Mouse (Mus musculus) MEL (cell line): ENCODE measurements around the gene Atg14. TPM values are rescaled to one million over a fixed set of nuclear protein-coding genes. Genes with fewer than 3 reads are reported as not detected.

Experiments
- DNase-seq: peaks from one replicate; pipeline ENCODE4 v3.0.0; 2011; ENCODE audit warnings: low read depth, low spot score
- H3K27ac ChIP-seq: 2 replicates; pipeline ENCODE4 v1.5.1; 2012; ENCODE audit warnings: low read depth, mild to moderate bottlenecking, control low read depth, low read length, moderate library complexity; ENCODE audit not compliant: control insufficient read depth
- H3K27me3 ChIP-seq, 2 experiments: fragments of 150-350 bp in 1 of 2; sonication (generic) in 1 of 2; 2 replicates each; pipeline ENCODE4 v1.6.1; 2012; ENCODE audit warnings: low read length in 2 of 2, mild to moderate bottlenecking in 2 of 2, improper control_type of control experiment in 1 of 2, moderate library complexity in 1 of 2; ENCODE audit not compliant: insufficient read depth in 2 of 2, control insufficient read depth in 1 of 2
- H3K36me3 ChIP-seq, 2 experiments: 2 replicates each; pipeline ENCODE4 v1.6.1; 2012 to 2014; ENCODE audit warnings: low read length in 2 of 2, improper control_type of control experiment in 1 of 2, inconsistent platforms in 1 of 2, mild to moderate bottlenecking in 1 of 2; ENCODE audit not compliant: insufficient read depth in 2 of 2, control insufficient read depth in 1 of 2
- H3K4me1 ChIP-seq, 2 experiments: fragments of 150-350 bp in 1 of 2; sonication (generic) in 1 of 2; 2 replicates each; pipeline ENCODE4 v1.6.1; 2012; ENCODE audit warnings: low read length in 2 of 2, improper control_type of control experiment in 1 of 2, mild to moderate bottlenecking in 1 of 2; ENCODE audit not compliant: insufficient read depth in 2 of 2, control insufficient read depth in 1 of 2
- H3K4me3 ChIP-seq, 2 experiments: fragments of 150-350 bp in 1 of 2; sonication (generic) in 1 of 2; 2 replicates each; pipeline ENCODE4 v1.5.1; 2012; ENCODE audit warnings: low read depth in 2 of 2, low read length in 2 of 2, mild to moderate bottlenecking in 2 of 2, moderate library complexity in 2 of 2, control low read depth in 1 of 2, improper control_type of control experiment in 1 of 2; ENCODE audit not compliant: control insufficient read depth in 1 of 2, insufficient read depth in 1 of 2
- H3K79me2 ChIP-seq: 2 replicates; pipeline ENCODE4 v1.6.1; 2012; ENCODE audit warnings: mild to moderate bottlenecking, low read length, moderate library complexity; ENCODE audit not compliant: control insufficient read depth, poor library complexity, insufficient read depth
- H3K9ac ChIP-seq: 2 replicates; pipeline ENCODE4 v1.6.1; 2012; ENCODE audit warnings: low read depth, mild to moderate bottlenecking, control low read depth, low read length, moderate library complexity; ENCODE audit not compliant: control insufficient read depth, poor library complexity, severe bottlenecking
- H3K9me3 ChIP-seq: fragments of 150-350 bp; sonication (generic); replicated peaks from 2 replicates; pipeline ENCODE4 v1.6.1; 2012; ENCODE audit warnings: mild to moderate bottlenecking, low read length, improper control_type of control experiment, moderate library complexity; ENCODE audit not compliant: insufficient read depth
- CHD2 ChIP-seq: IDR thresholded peaks from 2 replicates; pipeline ENCODE4 v1.6.1; 2011; ENCODE audit warnings: low read length, improper control_type of control experiment
- E2F4 ChIP-seq: IDR thresholded peaks from 2 replicates; pipeline ENCODE4 v1.6.1; 2011; ENCODE audit warnings: low read depth, low read length, improper control_type of control experiment, borderline replicate concordance
- GABPA ChIP-seq: IDR thresholded peaks from 2 replicates; pipeline ENCODE4 v1.6.1; 2012; ENCODE audit warnings: low read depth, mild to moderate bottlenecking, inconsistent platforms, low read length, improper control_type of control experiment, moderate library complexity
- JUND ChIP-seq: IDR thresholded peaks from 2 replicates; pipeline ENCODE4 v1.6.1; 2011; ENCODE audit warnings: low read depth, mild to moderate bottlenecking, improper control_type of control experiment, low read length
- KAT2A ChIP-seq: conservative IDR thresholded peaks from 2 replicates; pipeline ENCODE4 v1.6.1; 2012; ENCODE audit warnings: low read depth, low read length, improper control_type of control experiment, inconsistent platforms
- MAX ChIP-seq: IDR thresholded peaks from 2 replicates; pipeline ENCODE4 v1.6.1; 2011; ENCODE audit warnings: low read length, improper control_type of control experiment
- MAZ ChIP-seq: IDR thresholded peaks from 2 replicates; pipeline ENCODE4 v1.6.1; 2012; ENCODE audit warnings: low read depth, mild to moderate bottlenecking, inconsistent platforms, low read length, improper control_type of control experiment
- MEF2A ChIP-seq: IDR thresholded peaks from 2 replicates; pipeline ENCODE4 v1.6.1; 2014; ENCODE audit warnings: low read depth, mild to moderate bottlenecking, inconsistent platforms, low read length, improper control_type of control experiment; ENCODE audit not compliant: poor library complexity, insufficient replicate concordance, severe bottlenecking; ENCODE audit errors: extremely low read depth
- MXI1 ChIP-seq: IDR thresholded peaks from 2 replicates; pipeline ENCODE4 v1.6.1; 2011; ENCODE audit warnings: mild to moderate bottlenecking, low read depth, low read length, improper control_type of control experiment
- MYB ChIP-seq: IDR thresholded peaks from 2 replicates; pipeline ENCODE4 v1.6.1; 2011; ENCODE audit warnings: mild to moderate bottlenecking, low read depth, low read length, improper control_type of control experiment
- MYC ChIP-seq: IDR thresholded peaks from 2 replicates; pipeline ENCODE4 v1.6.1; 2011; ENCODE audit warnings: low read depth, mild to moderate bottlenecking, low read length, improper control_type of control experiment, moderate library complexity
- NELFE ChIP-seq: IDR thresholded peaks from 2 replicates; pipeline ENCODE4 v1.6.1; 2011; ENCODE audit warnings: low read depth, low read length, improper control_type of control experiment
- NRF1 ChIP-seq: IDR thresholded peaks from 2 replicates; pipeline ENCODE4 v1.6.1; 2014; ENCODE audit warnings: low read depth, mild to moderate bottlenecking, inconsistent platforms, low read length, improper control_type of control experiment, moderate library complexity; ENCODE audit not compliant: poor library complexity, insufficient read depth, severe bottlenecking
- POLR2A ChIP-seq, 2 experiments: IDR thresholded peaks; 2 replicates each; pipeline ENCODE4 v1.6.1; 2011 to 2012; ENCODE audit warnings: low read length in 2 of 2, mild to moderate bottlenecking in 2 of 2, control low read depth in 1 of 2, improper control_type of control experiment in 1 of 2, low read depth in 1 of 2, moderate library complexity in 1 of 2; ENCODE audit not compliant: control insufficient read depth in 1 of 2, insufficient read depth in 1 of 2, poor library complexity in 1 of 2
- POLR2AphosphoS2 ChIP-seq: IDR thresholded peaks from 2 replicates; pipeline ENCODE4 v1.6.1; 2011; ENCODE audit warnings: low read length, improper control_type of control experiment
- POLR2AphosphoS5 ChIP-seq: IDR thresholded peaks from 2 replicates; pipeline ENCODE4 v1.6.1; 2012; ENCODE audit warnings: low read depth, borderline replicate concordance, mild to moderate bottlenecking, inconsistent platforms, low read length, moderate library complexity, mixed read lengths
- RAD21 ChIP-seq: IDR thresholded peaks from 2 replicates; pipeline ENCODE4 v1.6.1; 2011; ENCODE audit warnings: mild to moderate bottlenecking, low read depth, low read length, improper control_type of control experiment
- RCOR1 ChIP-seq: IDR thresholded peaks from 2 replicates; pipeline ENCODE4 v1.6.1; 2012; ENCODE audit warnings: low read depth, mild to moderate bottlenecking, inconsistent platforms, low read length, improper control_type of control experiment
- SIN3A ChIP-seq: IDR thresholded peaks from 2 replicates; pipeline ENCODE4 v1.6.1; 2012; ENCODE audit warnings: low read length, improper control_type of control experiment, inconsistent platforms
- TCF12 ChIP-seq: IDR thresholded peaks from 2 replicates; pipeline ENCODE4 v1.6.1; 2014; ENCODE audit warnings: low read depth, mild to moderate bottlenecking, inconsistent platforms, low read length, improper control_type of control experiment, moderate library complexity
- USF1 ChIP-seq: IDR thresholded peaks from 2 replicates; pipeline ENCODE4 v1.6.1; 2014; ENCODE audit warnings: low read depth, mild to moderate bottlenecking, inconsistent platforms, low read length, improper control_type of control experiment, moderate library complexity
- USF2 ChIP-seq, 2 experiments: IDR thresholded peaks; 2 replicates each; pipeline ENCODE4 v1.6.1; 2011 to 2012; ENCODE audit warnings: improper control_type of control experiment in 2 of 2, low read length in 2 of 2, borderline replicate concordance in 1 of 2, inconsistent platforms in 1 of 2, low read depth in 1 of 2, mild to moderate bottlenecking in 1 of 2; ENCODE audit not compliant: insufficient read depth in 1 of 2
- ZKSCAN1 ChIP-seq: IDR thresholded peaks from 2 replicates; pipeline ENCODE4 v1.6.1; 2012; ENCODE audit warnings: low read depth, mild to moderate bottlenecking, inconsistent platforms, low read length, improper control_type of control experiment, moderate library complexity
- polyA plus RNA-seq, 2 experiments: library from polyadenylated mRNA; stranded (reverse) in 1 of 2; unstranded in 1 of 2; fragments of >175 nt in 1 of 2; fragments of >200 nt in 1 of 2; gene quantifications; 2 replicates each; pipeline versions ENCODE4 v1.2.1 to v1.2.4; 2012; ENCODE audit warnings: low replicate concordance in 2 of 2, low read depth in 1 of 2; ENCODE audit not compliant: insufficient read length in 2 of 2, insufficient read depth in 1 of 2, missing spikeins in 1 of 2
- total RNA-seq: library from RNA; depleted of rRNA; stranded (reverse); fragments of 300-350 nt; gene quantifications from 2 replicates; pipeline ENCODE4 v1.2.3, GENCODE M21; 2012

Atg14 gene
- total and polyA plus RNA-seq, 3 experiments: 3.1 to 5.7 TPM; not detected in 1

DNA sequence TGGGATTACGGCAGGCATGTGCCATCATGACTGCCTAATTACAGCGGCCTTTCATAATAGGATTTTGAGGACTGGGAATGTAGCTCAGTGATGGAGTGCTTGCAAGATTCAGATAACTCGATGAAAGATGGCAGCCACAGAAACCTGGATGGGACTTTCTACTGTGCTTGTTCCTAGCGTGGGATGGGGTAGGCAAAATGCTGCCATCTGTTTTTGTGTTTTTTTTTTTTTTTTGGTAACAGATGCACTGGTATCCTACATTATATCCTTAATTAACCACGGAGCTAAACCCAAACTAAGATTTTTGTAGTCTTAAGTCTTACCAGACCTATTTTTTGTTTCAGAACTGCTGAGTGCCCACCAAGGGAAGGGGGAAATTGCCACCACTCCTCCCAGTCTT, 44.6 kb downstream of the Atg14 start:
- Histone ChIP-seq H3K9ac (no peak overlapping the region), H3K4me3 (no peak overlapping the region), H3K27ac (no peak overlapping the region), H3K79me2 (peaks cover 3% of the 10 kb centered on the region; the same call in 1 of the 2 replicates), H3K36me3 (peaks cover 1 to 31% of the 10 kb centered on the region in 2 experiments; a peak in 3 of 4 replicates), H3K27me3 (no peaks in the 10 kb centered on the region), H3K9me3 (no peaks in the 10 kb centered on the region), H3K4me1 (peaks cover 10 to 24% of the 10 kb centered on the region in 2 experiments)
- DNase-seq: no peak
- TF ChIP-seq ZKSCAN1 (no peak), POLR2AphosphoS2 (no peak), POLR2A (IDR thresholded peaks at IDR 0.05; ENCODE audit: control insufficient read depth in 1 of 2, insufficient read depth in 1 of 2, low read depth in 1 of 2, low read length in 2 of 2, poor library complexity in 1 of 2) (no peak), POLR2AphosphoS5 (no peak), MAZ (no peak), MXI1 (no peak)
- TF ChIP-seq, all 39 proteins: peak for 0

DNA sequence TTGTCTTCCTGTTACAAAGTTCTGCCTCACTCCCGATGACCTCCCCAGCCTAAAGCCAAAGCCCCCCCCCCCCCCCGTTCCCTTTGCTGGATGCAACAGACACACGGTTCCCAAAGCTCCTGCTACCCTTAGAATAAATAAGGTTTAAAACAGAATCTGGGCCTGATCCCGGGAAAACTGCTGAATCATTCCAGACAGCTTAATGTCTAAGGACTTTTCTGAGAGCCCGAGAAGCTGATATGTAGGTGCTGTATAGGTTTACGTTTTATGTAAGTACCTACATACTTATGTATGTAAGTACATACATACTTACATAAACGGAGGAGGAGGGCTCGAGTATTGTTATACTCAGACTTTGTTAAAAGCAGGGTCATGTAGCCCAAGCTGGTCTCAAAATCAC, 45.1 kb downstream of the Atg14 start:
- H3K36me3 ChIP-seq: peaks cover 1 to 35% of the 10 kb centered on the region in 2 experiments; a peak in 3 of 4 replicates
- no peak overlapping the region for H3K9ac ChIP-seq
- TF ChIP-seq GABPA (no peak), TCF12 (no peak), NRF1 (no peak), CHD2 (no peak), MYB (no peak), E2F4 (no peak), POLR2AphosphoS5 (no peak), USF1 (no peak), NELFE (no peak), MAZ (no peak), MEF2A (no peak), ZKSCAN1 (no peak), MAX (no peak), RAD21 (no peak), USF2 (IDR thresholded peaks at IDR 0.05; ENCODE audit: borderline replicate concordance in 1 of 2, insufficient read depth in 1 of 2, low read depth in 1 of 2, low read length in 2 of 2) (no peak), SIN3A (no peak), RCOR1 (no peak), MYC (no peak), KAT2A (no peak), JUND (no peak)
- peaks cover 3% of the 10 kb centered on the region; the same call in 1 of the 2 replicates for H3K79me2 ChIP-seq
- DNase-seq: no peak
- no peaks in the 10 kb centered on the region for H3K9me3 ChIP-seq
- peaks cover 10 to 28% of the 10 kb centered on the region in 2 experiments for H3K4me1 ChIP-seq
- H3K27me3 ChIP-seq: no peaks in the 10 kb centered on the region
- no peak overlapping the region for H3K27ac ChIP-seq
- no peak overlapping the region for H3K4me3 ChIP-seq
